Comparison of ENCODE assay signal across 7 mouse cellular contexts in the genomic region with DNA sequence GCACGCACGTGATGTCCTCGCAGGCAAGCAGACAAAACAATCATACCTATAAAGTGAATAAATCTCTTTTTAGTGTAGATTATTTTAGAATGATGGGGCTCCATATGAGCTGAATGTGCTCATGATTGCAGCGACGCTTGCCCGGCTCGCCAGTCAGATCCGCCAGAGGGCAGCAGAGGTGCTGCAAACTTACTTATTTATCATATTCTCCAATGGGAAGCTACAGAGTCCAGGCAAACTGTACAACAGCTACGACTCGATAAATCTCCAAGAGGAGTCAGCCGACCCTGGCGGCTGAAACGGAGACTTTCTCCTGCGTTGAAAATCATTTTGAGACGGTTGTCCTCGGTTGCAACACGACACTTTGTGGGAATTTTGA. TPM values are rescaled to one million over a fixed set of nuclear protein-coding genes. Genes with fewer than 3 reads are reported as not detected.
A peak's percentile ranks its signal among the peaks of the same experiment; 100 is the strongest.
DNase-seq lines count a peak whose midpoint lies in the region; ATAC-seq and TF ChIP-seq lines count a peak whose summit lies in the region.

No protein-coding gene starts in this region.

- TF ChIP-seq POLR2A in kidney, adult 2 months (IDR thresholded peaks at IDR 0.05; ENCODE audit: low read depth, low read length) = no peak
- no peak for TF ChIP-seq POLR2A in spleen, adult 2 months (IDR thresholded peaks at IDR 0.05; ENCODE audit: low read depth, low read length)

- H3K27ac ChIP-seq in embryonic facial prominence, embryonic 12.5 days = peak overlapping the region; percentile 72
- 0 out of 2 replicates have a peak overlapping the region, but pooled peaks have one; percentile 21 for H3K27ac ChIP-seq in kidney, adult 2 months (ENCODE audit: insufficient read depth, low read depth, low read length)
- H3K27ac ChIP-seq in limb, embryonic 12.5 days = 0 out of 2 replicates have a peak overlapping the region, but pooled peaks have one; percentile 86
- peak overlapping the region; percentile 83 for H3K27ac ChIP-seq in midbrain, embryonic 15.5 days
- H3K27ac ChIP-seq in spleen, adult 2 months (ENCODE audit: insufficient read depth, low read length) = peak overlapping the region; percentile 34

- TF ChIP-seq CTCF in kidney, adult 2 months (conservative IDR thresholded peaks at IDR 0.05; ENCODE audit: insufficient read depth, insufficient read length, low read depth, low read length) = peak; percentile 90
- TF ChIP-seq CTCF in spleen, adult 2 months (IDR thresholded peaks at IDR 0.05; ENCODE audit: extremely low read depth, insufficient read depth, insufficient read length, insufficient replicate concordance) = peak; percentile 83

- WGBS in embryonic facial prominence, embryonic 12.5 days = under 1% methylated on average over 17 of the region's 17 CpGs
- WGBS in kidney, adult 2 months = under 1% methylated on average over 17 of the region's 17 CpGs
- WGBS in limb, embryonic 12.5 days = under 1% methylated on average over 17 of the region's 17 CpGs
- WGBS in midbrain, embryonic 15.5 days = under 1% methylated on average over 17 of the region's 17 CpGs
- WGBS in spleen, adult 2 months = under 1% methylated on average over 17 of the region's 17 CpGs

- ATAC-seq in embryonic facial prominence, embryonic 12.5 days (ENCODE audit: insufficient number of reproducible peaks, insufficient read depth, low FRiP score, low TSS enrichment) = peak; percentile 24; the same call in 1 of the 2 replicates
- peak; percentile 3; the same call in 1 of the 2 replicates for ATAC-seq in limb, embryonic 12.5 days (ENCODE audit: insufficient number of reproducible peaks, insufficient read depth, low FRiP score, low TSS enrichment, low read depth)
- ATAC-seq in midbrain, embryonic 15.5 days (replicated peaks) = peak; percentile 55

- H3K9ac ChIP-seq in embryonic facial prominence, embryonic 12.5 days = peak overlapping the region; percentile 19; the same call in 1 of the 2 replicates
- no peak overlapping the region for H3K9ac ChIP-seq in limb, embryonic 12.5 days (replicated peaks)
- H3K9ac ChIP-seq in midbrain, embryonic 15.5 days = 0 out of 2 replicates have a peak overlapping the region, but pooled peaks have one; percentile 18

- peak overlapping the region; percentile 55 for H3K4me2 ChIP-seq in embryonic facial prominence, embryonic 12.5 days (replicated peaks)
- H3K4me2 ChIP-seq in limb, embryonic 12.5 days = peak overlapping the region; percentile 61
- peak overlapping the region; percentile 71 for H3K4me2 ChIP-seq in midbrain, embryonic 15.5 days

- peak overlapping the region; percentile 79 for H3K4me3 ChIP-seq in embryonic facial prominence, embryonic 12.5 days
- H3K4me3 ChIP-seq in kidney, adult 2 months (ENCODE audit: insufficient read depth, low read depth, low read length) = peak overlapping the region; percentile 49
- peak overlapping the region; percentile 65 for H3K4me3 ChIP-seq in limb, embryonic 12.5 days (replicated peaks)
- peak overlapping the region; percentile 59 for H3K4me3 ChIP-seq in midbrain, embryonic 15.5 days
- peak overlapping the region; percentile 55; the same call in 1 of the 2 replicates for H3K4me3 ChIP-seq in spleen, adult 2 months (ENCODE audit: extremely low read depth, insufficient read depth, insufficient read length)

- H3K27me3 ChIP-seq in embryonic facial prominence, embryonic 12.5 days = no peaks in the 10 kb centered on the region
- no peaks in the 10 kb centered on the region for H3K27me3 ChIP-seq in kidney, adult 2 months (replicated peaks; ENCODE audit: control insufficient read depth, insufficient read depth, low read length)
- H3K27me3 ChIP-seq in limb, embryonic 12.5 days = no peaks in the 10 kb centered on the region
- H3K27me3 ChIP-seq in midbrain, embryonic 15.5 days (replicated peaks) = no peaks in the 10 kb centered on the region
- no peaks in the 10 kb centered on the region for H3K27me3 ChIP-seq in spleen, adult 2 months (ENCODE audit: control insufficient read depth, insufficient read depth, low read length)

- H3K9me3 ChIP-seq in embryonic facial prominence, embryonic 12.5 days = no peaks in the 10 kb centered on the region
- no peaks in the 10 kb centered on the region for H3K9me3 ChIP-seq in limb, embryonic 12.5 days
- no peaks in the 10 kb centered on the region for H3K9me3 ChIP-seq in midbrain, embryonic 15.5 days

- H3K36me3 ChIP-seq in embryonic facial prominence, embryonic 12.5 days = no peaks in the 10 kb centered on the region
- H3K36me3 ChIP-seq in kidney, adult 2 months (ENCODE audit: control insufficient read depth, insufficient read depth, low read length) = no peaks in the 10 kb centered on the region
- no peaks in the 10 kb centered on the region for H3K36me3 ChIP-seq in limb, embryonic 12.5 days
- H3K36me3 ChIP-seq in midbrain, embryonic 15.5 days (replicated peaks) = no peaks in the 10 kb centered on the region
- no peaks in the 10 kb centered on the region for H3K36me3 ChIP-seq in spleen, adult 2 months (ENCODE audit: control insufficient read depth, insufficient read depth, low read length)

- peaks cover 17% of the 10 kb centered on the region; the same call in 1 of the 2 replicates for H3K4me1 ChIP-seq in embryonic facial prominence, embryonic 12.5 days
- peaks cover 4% of the 10 kb centered on the region; the same call in 1 of the 2 replicates for H3K4me1 ChIP-seq in kidney, adult 2 months (ENCODE audit: control insufficient read depth, insufficient read depth, low read length)
- peaks cover 17% of the 10 kb centered on the region; the same call in 1 of the 2 replicates for H3K4me1 ChIP-seq in limb, embryonic 12.5 days (replicated peaks)
- H3K4me1 ChIP-seq in midbrain, embryonic 15.5 days = peaks cover 19% of the 10 kb centered on the region
- H3K4me1 ChIP-seq in spleen, adult 2 months (ENCODE audit: control insufficient read depth, insufficient read depth, insufficient read length) = peaks cover 5% of the 10 kb centered on the region; the same call in 1 of the 2 replicates

- DNase-seq in adrenal gland, postnatal 25 days = peak; percentile 88
- peak; percentile 88 to 97 for DNase-seq in heart, adult 18-20 months
- peak; percentile 93 for DNase-seq in kidney, adult 2 months
- DNase-seq in spleen, adult 2 months (ENCODE audit: low read depth in 1 of 2, low spot score in 2 of 2) = peak; percentile 69 to 89

RNA-seq across cellular contexts. Expression of a gene that starts 1.2 kb away (rescaled TPM):
- 16.6 and 17.1 TPM in 2 replicates for total RNA-seq in adrenal gland, postnatal 25 days (2021)
- polyA plus RNA-seq in embryonic facial prominence, embryonic 12.5 days (2016; fragmentation: Nextera tagmentation; extraction: Ambion mirVana) = 42.1 and 43.8 TPM in 2 replicates
- 1 to 10 TPM; 4.8 to 5.8 TPM for total RNA-seq in heart, adult 18-20 months (2021)
- 1.9 and 2.6 TPM in 2 replicates for polyA plus RNA-seq in kidney, adult 2 months (2012; rRNA removed)
- polyA plus RNA-seq in limb, embryonic 12.5 days (2016; fragmentation: Nextera tagmentation; extraction: Ambion mirVana) = 41.4 and 44.0 TPM in 2 replicates
- 31.3 and 32.6 TPM in 2 replicates for polyA plus RNA-seq in midbrain, embryonic 15.5 days (2015; fragmentation: Nextera tagmentation; extraction: Ambion mirVana)
- polyA plus RNA-seq in spleen, adult 2 months (2012; rRNA removed) = 3.2 and 5.7 TPM in 2 replicates

RNA-seq across cellular contexts. Expression of a gene that starts 5.0 kb away (rescaled TPM):
- 0.73 TPM in 1 of 2 replicates, not detected in the other for total RNA-seq in adrenal gland, postnatal 25 days (2021)
- polyA plus RNA-seq in embryonic facial prominence, embryonic 12.5 days (2016; fragmentation: Nextera tagmentation; extraction: Ambion mirVana) = 0.24 and 0.64 TPM in 2 replicates
- total RNA-seq in heart, adult 18-20 months (2021) = 1 to 10 TPM in 1 of 2 experiments, under 1 TPM in 1; 0.30 to 1.8 TPM
- polyA plus RNA-seq in kidney, adult 2 months (2012; rRNA removed) = 0.49 and 0.97 TPM in 2 replicates
- 0.15 and 0.21 TPM in 2 replicates for polyA plus RNA-seq in limb, embryonic 12.5 days (2016; fragmentation: Nextera tagmentation; extraction: Ambion mirVana)
- polyA plus RNA-seq in midbrain, embryonic 15.5 days (2015; fragmentation: Nextera tagmentation; extraction: Ambion mirVana) = 0.52 and 0.56 TPM in 2 replicates
- polyA plus RNA-seq in spleen, adult 2 months (2012; rRNA removed) = 6.2 and 7.2 TPM in 2 replicates

Comparison
In these comparisons a context has a peak if more than half of its experiments do, and no peak if none do; other contexts are left out.
1. Peak in every context shown above with its lines: DNase-seq, ATAC-seq, H3K4me3 ChIP-seq and H3K27ac ChIP-seq.
2. ATAC-seq: peak in every context shown above with its lines; median percentile 55 in midbrain, embryonic 15.5 days; 24 in embryonic facial prominence, embryonic 12.5 days; 3 in limb, embryonic 12.5 days.
3. H3K27ac ChIP-seq: peak in every context shown above with its lines; median percentile 86 in limb, embryonic 12.5 days; 83 in midbrain, embryonic 15.5 days; 72 in embryonic facial prominence, embryonic 12.5 days; 34 in spleen, adult 2 months; 21 in kidney, adult 2 months.